Mouse (Mus musculus) neural tube, embryonic 10.5 days (tissue): ENCODE measurements around the gene Slc4a1ap.
"Not testable (repeated sequence)": the region's sequence is repeated elsewhere in the genome, so short reads cannot be mapped to it uniquely, and the experiment has no call there.

Experiments
- DNase-seq: peaks from one replicate; pipeline ENCODE4 v3.0.0-alpha.2; 2017; ENCODE audit warnings: low spot score; ENCODE audit errors: extremely low spot score

Gene Slc4a1ap

DNA sequence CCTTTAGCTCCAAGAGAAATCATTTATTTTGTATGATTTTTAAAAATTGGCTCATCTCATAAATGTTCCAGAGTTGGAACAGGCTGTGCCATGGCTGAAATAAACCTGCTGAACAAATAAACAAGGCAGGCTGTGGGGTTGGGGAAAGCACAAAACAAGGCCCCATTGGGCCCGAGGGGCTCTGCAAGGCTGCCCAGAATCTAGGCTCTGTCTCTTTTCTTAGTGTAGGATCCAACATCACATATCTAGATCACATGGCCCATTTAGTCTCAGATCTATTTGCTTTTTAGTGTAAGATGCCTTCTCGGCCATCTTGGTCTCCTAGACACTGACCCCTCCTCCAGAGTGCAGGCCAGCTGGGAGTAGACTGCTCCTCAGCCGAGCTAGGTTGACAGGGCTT is 39.7 kb downstream of the Slc4a1ap start:
- DNase-seq: no peak

- DNase-seq: no peak
Measured at GRCm38 (mm10) chr5:31567951-31568657, 41.3 kb downstream of the Slc4a1ap start.

DNA sequence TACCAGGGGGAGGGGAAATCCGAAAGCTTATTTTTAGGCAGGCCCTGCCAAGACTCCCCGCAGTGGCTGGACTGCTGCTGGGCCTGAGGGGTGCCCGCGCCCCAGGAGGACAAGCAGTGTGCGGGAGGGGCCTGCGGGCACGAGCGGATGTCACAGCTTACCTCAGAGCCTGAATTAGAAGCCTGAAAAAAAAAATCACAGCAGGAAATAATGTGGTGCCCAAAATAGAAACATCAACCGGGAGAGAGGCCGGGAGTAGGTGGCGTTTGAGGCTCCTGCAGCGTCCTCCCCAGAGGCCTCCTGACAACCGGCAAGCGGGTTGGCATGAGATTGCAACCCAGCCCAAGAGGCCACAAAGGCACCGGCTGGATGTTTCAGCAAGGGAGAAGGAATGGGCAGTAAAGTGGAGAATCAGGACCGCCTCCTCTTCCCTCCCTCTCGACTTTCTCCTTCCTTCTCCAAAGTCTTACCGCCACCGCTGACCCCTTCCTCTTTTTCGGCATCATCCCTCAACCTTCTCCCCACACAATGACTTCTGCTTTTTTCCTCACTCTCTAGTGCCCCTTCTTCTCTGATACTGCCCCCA is 44.3 kb downstream of the Slc4a1ap start:
- no peak for DNase-seq

- no peak for DNase-seq
Measured at GRCm38 (mm10) chr5:31573722-31574121, 46.9 kb downstream of the Slc4a1ap start.

- DNase-seq: no peak
Measured at GRCm38 (mm10) chr5:31576539-31576975, 49.8 kb downstream of the Slc4a1ap start.

GRCm38 (mm10) chr5:31581263-31581662 is 54.5 kb downstream of the Slc4a1ap start:
- DNase-seq: no peak

DNA sequence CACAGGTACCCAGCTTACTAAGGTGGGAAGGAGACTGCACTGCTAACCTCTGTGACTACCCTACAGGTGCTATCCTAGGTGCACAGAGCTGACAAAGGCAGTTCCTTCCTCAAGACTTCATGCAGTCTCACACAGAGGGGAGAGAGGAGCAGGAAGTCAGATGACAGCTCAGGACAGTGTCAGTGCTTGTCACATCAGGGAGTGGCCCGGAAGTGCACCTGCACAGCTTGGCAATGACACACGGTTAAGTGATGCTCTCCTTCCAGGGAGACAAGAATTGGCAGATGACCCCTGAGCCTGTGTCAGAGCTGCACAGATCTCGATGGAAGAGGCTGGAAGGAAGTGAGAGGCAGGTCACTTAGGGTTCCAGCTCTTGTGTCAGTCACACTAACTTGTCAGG is 55.1 kb downstream of the Slc4a1ap start:
- no peak for DNase-seq

DNA sequence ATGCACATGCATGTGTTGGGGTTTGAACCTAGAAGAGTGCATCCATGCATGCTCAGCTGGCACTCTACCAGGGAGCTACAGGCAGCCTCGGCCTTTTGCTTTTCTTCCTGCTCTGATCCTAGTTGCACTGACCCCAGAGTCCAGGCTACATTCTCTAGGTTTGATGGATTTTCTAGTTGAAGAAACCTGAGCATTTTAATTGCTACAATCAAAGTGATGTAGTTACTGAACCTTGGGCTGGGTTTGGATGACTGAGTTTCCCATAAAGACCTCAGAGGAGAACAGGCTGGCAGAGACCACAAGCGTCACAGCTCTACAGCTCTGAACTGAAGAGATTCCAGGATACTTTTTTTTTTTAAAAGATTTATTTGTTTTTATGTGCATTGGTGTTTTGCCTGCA is 56.5 kb downstream of the Slc4a1ap start:
- DNase-seq: no peak

DNA sequence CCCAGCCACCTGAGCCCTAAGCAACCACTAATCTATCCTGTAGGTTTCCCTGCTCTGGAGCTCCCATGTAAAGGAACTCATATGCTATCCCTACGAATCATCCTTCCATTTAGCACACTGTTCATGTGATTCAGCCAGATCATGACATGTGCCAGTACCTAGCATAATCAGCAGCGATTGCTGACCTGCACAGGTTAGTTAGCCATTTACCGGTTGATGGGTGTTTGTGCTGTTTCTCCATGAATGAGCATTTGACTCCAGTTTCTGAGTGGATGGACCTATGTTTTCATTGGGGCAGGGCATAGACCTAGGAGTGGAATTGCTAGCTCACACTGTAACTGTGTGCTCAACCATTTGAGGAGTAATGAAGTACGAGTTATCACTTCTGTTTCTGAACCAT is 58.7 kb downstream of the Slc4a1ap start:
- no peak for DNase-seq

DNA sequence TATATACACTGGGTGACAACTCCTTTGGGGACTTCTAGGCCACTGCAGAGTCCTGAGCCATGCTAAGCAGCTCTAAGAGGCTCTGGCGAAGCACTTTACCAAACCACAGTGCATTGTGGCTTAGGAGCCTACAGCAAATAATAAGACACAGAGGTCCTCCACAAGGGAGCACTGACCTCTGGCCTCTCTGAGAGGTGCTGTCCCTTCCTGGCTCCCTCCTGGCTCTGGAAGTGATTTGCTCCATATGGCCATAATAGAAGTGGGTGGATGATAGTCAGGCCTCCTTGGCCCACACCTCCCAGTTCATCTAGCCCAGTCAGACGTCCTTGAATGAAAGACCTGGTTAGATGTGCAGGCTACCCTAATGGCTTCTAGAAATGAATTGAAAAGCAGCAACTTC is 61.2 kb downstream of the Slc4a1ap start:
- no peak for DNase-seq

- DNase-seq: not testable (repeated sequence)
Measured at GRCm38 (mm10) chr5:31588672-31589071, 61.9 kb downstream of the Slc4a1ap start.

- no peak for DNase-seq
Measured at GRCm38 (mm10) chr5:31589711-31590319, 63.0 kb downstream of the Slc4a1ap start.

GRCm38 (mm10) chr5:31591122-31591521 is 64.3 kb downstream of the Slc4a1ap start:
- DNase-seq: no peak

DNA sequence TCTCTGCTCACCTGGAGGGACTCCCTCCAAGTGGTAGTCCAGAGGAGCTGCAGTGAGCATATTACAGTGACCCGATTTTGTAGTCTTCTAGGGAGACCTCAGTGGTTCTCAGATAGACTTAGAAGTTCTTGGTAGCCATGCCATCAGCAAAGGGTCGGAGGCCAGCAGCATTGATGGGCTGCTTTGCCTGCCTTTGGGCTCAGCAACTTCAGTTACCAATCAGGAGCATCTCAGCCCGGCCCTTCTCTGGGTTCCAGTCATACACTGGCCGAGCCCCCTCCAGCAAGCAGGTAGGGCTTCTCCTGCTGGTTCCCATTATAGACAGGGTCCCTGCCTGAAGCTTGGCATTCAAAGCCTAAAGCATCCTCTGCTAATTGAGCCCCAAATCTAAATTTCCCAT is 69.1 kb downstream of the Slc4a1ap start:
- DNase-seq: no peak

DNA sequence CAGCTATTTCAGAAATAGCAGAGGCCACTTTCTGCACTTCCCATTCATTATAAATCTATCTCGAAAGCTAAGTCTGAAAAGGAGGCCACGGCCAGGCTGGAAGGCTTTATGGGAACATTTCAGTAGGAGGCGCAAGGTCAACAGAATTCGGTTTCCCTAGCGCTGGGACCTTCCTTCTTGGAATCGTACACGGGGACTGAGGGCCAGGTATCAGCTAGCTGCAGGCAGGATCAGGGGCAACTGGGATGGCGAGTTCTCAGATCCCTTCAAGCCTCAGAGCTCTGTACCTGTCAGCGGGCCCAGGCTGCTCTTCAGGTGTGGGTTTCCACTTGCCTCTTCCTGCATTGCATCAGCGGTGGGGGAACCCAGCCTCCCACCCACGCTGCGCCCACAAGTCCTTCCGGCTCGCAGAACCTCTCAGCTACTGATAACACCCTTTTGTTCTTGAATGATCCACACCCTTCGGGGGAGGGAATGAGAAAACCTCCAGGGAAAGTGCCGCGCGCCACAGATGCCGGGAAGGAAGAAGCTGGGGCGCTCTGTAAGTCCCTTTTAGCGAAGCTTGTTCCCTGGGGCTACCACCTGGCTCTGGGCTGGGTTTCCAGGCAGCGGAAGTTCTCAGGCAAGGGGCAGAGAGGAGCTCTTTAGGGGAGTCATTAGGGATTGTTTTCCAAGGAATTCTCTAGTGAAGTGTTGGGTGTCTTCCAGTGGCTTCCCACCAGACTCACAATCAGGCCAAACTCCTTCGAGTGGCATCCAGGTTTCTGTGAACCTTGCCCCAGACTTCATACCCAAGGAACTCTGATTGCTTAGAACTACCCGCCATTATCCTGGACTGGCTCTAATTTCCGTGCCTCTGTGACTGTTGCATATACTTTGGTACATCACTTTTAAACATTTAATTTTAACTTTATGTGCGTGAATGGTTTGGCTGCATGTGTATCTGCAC is 70.0 kb downstream of the Slc4a1ap start, which contains the start of gene Mrpl33:
TSS of gene Mrpl33 (plus strand) at position 455 of the 949 bp plus-strand sequence.
- DNase-seq: peak; percentile 45

- DNase-seq: no peak
Measured at GRCm38 (mm10) chr5:31597430-31597944, 70.7 kb downstream of the Slc4a1ap start.

GRCm38 (mm10) chr5:31598121-31598520 is 71.3 kb downstream of the Slc4a1ap start:
- no peak for DNase-seq

DNA sequence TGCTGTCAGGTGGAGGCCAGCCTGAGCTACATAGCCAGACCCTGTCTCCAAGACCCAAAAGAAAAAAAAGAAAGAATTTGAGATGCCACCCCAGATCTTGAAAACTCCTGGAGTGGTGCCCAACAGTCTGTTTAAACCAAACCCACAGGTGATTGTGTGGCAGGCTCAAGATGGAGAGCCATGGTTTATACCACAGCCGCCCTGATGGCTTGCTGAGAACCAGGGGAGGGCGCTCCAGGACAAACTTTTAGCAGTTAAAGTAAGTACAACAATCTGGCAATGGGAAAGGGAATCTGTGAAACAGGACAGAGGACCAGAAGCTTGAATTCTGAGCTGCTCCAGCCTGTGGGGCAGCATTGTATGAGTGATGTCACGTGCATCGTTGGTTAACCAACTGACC is 71.8 kb downstream of the Slc4a1ap start:
- no peak for DNase-seq

GRCm38 (mm10) chr5:31599161-31599560 is 72.4 kb downstream of the Slc4a1ap start:
- no peak for DNase-seq

DNA sequence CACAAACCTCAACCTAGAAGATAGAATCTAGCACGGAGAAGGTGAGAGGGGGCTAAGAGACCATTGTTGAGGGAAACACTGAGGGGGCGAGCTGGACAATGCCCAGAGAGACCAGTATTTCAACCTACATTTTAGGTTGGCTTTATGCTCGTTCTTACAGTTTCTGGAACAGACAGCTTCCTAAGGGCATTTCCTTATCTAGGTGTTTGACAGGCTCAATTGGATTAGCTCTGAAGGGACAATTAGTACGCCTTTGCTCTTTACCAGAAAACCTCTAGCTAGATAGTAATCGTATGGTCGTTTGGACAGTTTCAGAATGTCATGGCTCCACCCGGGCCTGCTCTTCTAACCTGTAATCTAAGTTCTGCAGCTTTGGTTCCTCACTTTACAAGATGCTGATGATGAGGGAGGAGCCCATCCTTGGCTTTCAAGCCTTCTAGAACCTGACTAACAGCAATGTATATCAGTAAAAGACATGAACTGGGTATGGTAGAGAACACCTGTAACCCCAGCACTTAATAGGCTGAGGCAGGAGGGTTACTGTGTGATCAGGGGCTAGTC is 74.4 kb downstream of the Slc4a1ap start:
- DNase-seq: no peak

- no peak for DNase-seq
Measured at GRCm38 (mm10) chr5:31602377-31602776, 75.6 kb downstream of the Slc4a1ap start.
